Mouse (Mus musculus) embryonic facial prominence, embryonic 14.5 days (tissue): ENCODE measurements at regions not wholly inside any gene's neighbourhood (a gene's known extent, or its start where the extent isn't known, plus 50 kb on each side); places are given as distances from the start of the nearest gene placed in this dataset.
A peak's percentile ranks its signal among the peaks of the same experiment; 100 is the strongest.

Source experiments
- ATAC-seq: fragments of 200-750 bp; cut with Nextera tagmentation; 2 replicates; pipeline ENCODE4 v1.8.0; 2017; ENCODE audit warnings: low read depth, moderate number of reproducible peaks, moderate TSS enrichment
- DNase-seq: peaks from one replicate; pipeline ENCODE4 v3.0.0-alpha.2; 2015; ENCODE audit warnings: low spot score
- H3K27ac ChIP-seq: fragments of 300-500 bp; sonication (generic); replicated peaks from 2 replicates; pipeline ENCODE4 v1.5.1; 2014; ENCODE audit warnings: low read depth, mild to moderate bottlenecking, low read length, moderate library complexity
- H3K27me3 ChIP-seq: fragments of 300-500 bp; sonication (generic); replicated peaks from 2 replicates; pipeline ENCODE4 v1.6.1; 2014; ENCODE audit warnings: low read length; ENCODE audit not compliant: control insufficient read depth, insufficient read depth
- H3K36me3 ChIP-seq: fragments of 300-500 bp; sonication (generic); 2 replicates; pipeline ENCODE4 v1.6.1; 2014; ENCODE audit warnings: low read length, mixed read lengths; ENCODE audit not compliant: control insufficient read depth, insufficient read depth
- H3K4me1 ChIP-seq: fragments of 300-500 bp; sonication (generic); 2 replicates; pipeline ENCODE4 v1.6.1; 2014; ENCODE audit warnings: antibody characterized with exemption, low read length; ENCODE audit not compliant: control insufficient read depth, insufficient read depth
- H3K4me2 ChIP-seq: fragments of 300-500 bp; sonication (generic); 2 replicates; pipeline ENCODE4 v1.6.1; 2014; ENCODE audit warnings: low read depth, mild to moderate bottlenecking, low read length, moderate library complexity, mixed read lengths
- H3K4me3 ChIP-seq: fragments of 300-500 bp; sonication (generic); 2 replicates; pipeline ENCODE4 v1.5.1; 2014; ENCODE audit warnings: low read depth, mild to moderate bottlenecking, low read length
- H3K9ac ChIP-seq: fragments of 300-500 bp; sonication (generic); 2 replicates; pipeline ENCODE4 v1.6.1; 2014; ENCODE audit warnings: low read depth, mild to moderate bottlenecking, low read length, moderate library complexity, mixed read lengths
- H3K9me3 ChIP-seq: fragments of 300-500 bp; sonication (generic); 2 replicates; pipeline ENCODE4 v1.6.1; 2016; ENCODE audit warnings: low read length; ENCODE audit not compliant: control insufficient read depth
- WGBS: fragments of 180-500 bp; shearing (Covaris S2); extraction: QIAGEN DNeasy Blood & Tissue Kit; methylation state at CpG from one replicate; pipeline ENCODE4 v1.1.7; 2014; 5-methylcytosine and 5-hydroxymethylcytosine counted together

- no peak for ATAC-seq
- Histone ChIP-seq H3K27me3 (no peaks in the 10 kb centered on the region), H3K36me3 (no peaks in the 10 kb centered on the region), H3K9me3 (peaks cover 11% of the 10 kb centered on the region; the same call in 1 of the 2 replicates), H3K4me1 (no peaks in the 10 kb centered on the region), H3K4me2 (no peak overlapping the region), H3K9ac (no peak overlapping the region), H3K27ac (no peak overlapping the region), H3K4me3 (no peak overlapping the region)
- no peak for DNase-seq
- 64% methylated on average over 7 of the region's 7 CpGs for whole genome bisulfite sequencing
Observed at GRCm38 (mm10) chr11:24783470-24783869, 705.6 kb downstream of the Bcl11a start.

- H3K27me3 ChIP-seq, result no peaks in the 10 kb centered on the region
- H3K9me3 ChIP-seq, result peaks cover 11% of the 10 kb centered on the region; the same call in 1 of the 2 replicates
- DNase-seq (no peak), ATAC-seq (no peak)
- H3K4me2 ChIP-seq, result no peak overlapping the region
- no peak overlapping the region for H3K9ac ChIP-seq
- H3K36me3 ChIP-seq, result no peaks in the 10 kb centered on the region
- H3K4me1 ChIP-seq, result no peaks in the 10 kb centered on the region
- WGBS, result 46% methylated on average over 2 of the region's 2 CpGs
- H3K4me3 ChIP-seq, result no peak overlapping the region
- no peak overlapping the region for H3K27ac ChIP-seq
Observed at GRCm38 (mm10) chr11:24789120-24789519, 711.3 kb downstream of the Bcl11a start.

- Histone ChIP-seq H3K4me2 (no peak overlapping the region), H3K4me3 (no peak overlapping the region), H3K9me3 (no peaks in the 10 kb centered on the region), H3K27me3 (no peaks in the 10 kb centered on the region), H3K4me1 (no peaks in the 10 kb centered on the region), H3K27ac (no peak overlapping the region), H3K36me3 (no peaks in the 10 kb centered on the region), H3K9ac (no peak overlapping the region)
- no peak for ATAC-seq
- DNase-seq, result no peak
- 51% methylated on average over 4 of the region's 4 CpGs for WGBS
Observed at GRCm38 (mm10) chr11:24795510-24796211, 717.8 kb downstream of the Bcl11a start.

- Histone ChIP-seq H3K9me3 (no peaks in the 10 kb centered on the region), H3K9ac (no peak overlapping the region), H3K4me1 (no peaks in the 10 kb centered on the region), H3K27ac (no peak overlapping the region), H3K36me3 (no peaks in the 10 kb centered on the region), H3K4me2 (no peak overlapping the region), H3K4me3 (no peak overlapping the region), H3K27me3 (no peaks in the 10 kb centered on the region)
- ATAC-seq, result no peak
- WGBS, result 64% methylated on average over 8 of the region's 8 CpGs
- no peak for DNase-seq
Observed at GRCm38 (mm10) chr11:24804623-24805023, 726.8 kb downstream of the Bcl11a start.

GRCm38 (mm10) chr11:24829578-24830401 lies 751.9 kb downstream of the Bcl11a start:
- 54% methylated on average over 13 of the region's 13 CpGs for WGBS

GRCm38 (mm10) chr11:24830484-24830883 lies 752.6 kb downstream of the Bcl11a start:
- H3K4me3 ChIP-seq, result no peak overlapping the region
- no peaks in the 10 kb centered on the region for H3K4me1 ChIP-seq
- no peak overlapping the region for H3K9ac ChIP-seq
- H3K27me3 ChIP-seq, result no peaks in the 10 kb centered on the region
- 68% methylated on average over 2 of the region's 2 CpGs for WGBS
- H3K9me3 ChIP-seq, result no peaks in the 10 kb centered on the region
- DNase-seq, result no peak
- no peak overlapping the region for H3K27ac ChIP-seq
- ATAC-seq, result no peak
- no peaks in the 10 kb centered on the region for H3K36me3 ChIP-seq
- no peak overlapping the region for H3K4me2 ChIP-seq

More at GRCm38 (mm10) chr11:24829578-24830401, 751.9 kb downstream of the Bcl11a start:
- DNase-seq, result no peak
- Histone ChIP-seq H3K27ac (no peak overlapping the region), H3K4me2 (no peak overlapping the region), H3K4me1 (no peaks in the 10 kb centered on the region), H3K27me3 (no peaks in the 10 kb centered on the region), H3K4me3 (no peak overlapping the region), H3K9me3 (no peaks in the 10 kb centered on the region), H3K9ac (no peak overlapping the region), H3K36me3 (no peaks in the 10 kb centered on the region)
- no peak for ATAC-seq

GRCm38 (mm10) chr11:24843839-24844738 lies 766.2 kb downstream of the Bcl11a start:
- Histone ChIP-seq H3K4me3 (no peak overlapping the region), H3K9ac (no peak overlapping the region), H3K9me3 (no peaks in the 10 kb centered on the region), H3K27me3 (no peaks in the 10 kb centered on the region), H3K4me1 (peaks cover 10% of the 10 kb centered on the region; the same call in 1 of the 2 replicates), H3K27ac (peak overlapping the region; percentile 39; the same call in 1 of the 2 replicates), H3K4me2 (no peak overlapping the region), H3K36me3 (no peaks in the 10 kb centered on the region)
- peak; percentile 89 for DNase-seq
- no peak; the same call in 1 of the 2 replicates for ATAC-seq
- 55% methylated on average over 2 of the region's 2 CpGs for WGBS

- Histone ChIP-seq H3K9me3 (no peaks in the 10 kb centered on the region), H3K4me2 (no peak overlapping the region), H3K27ac (no peak overlapping the region), H3K4me1 (no peaks in the 10 kb centered on the region), H3K27me3 (no peaks in the 10 kb centered on the region), H3K4me3 (no peak overlapping the region), H3K36me3 (no peaks in the 10 kb centered on the region), H3K9ac (no peak overlapping the region)
- no peak for DNase-seq
- ATAC-seq, result no peak
- 81% methylated on average over 6 of the region's 6 CpGs for WGBS
Observed at GRCm38 (mm10) chr11:24856991-24857390, 779.1 kb downstream of the Bcl11a start.
